ENCODE assay signal across 34 mouse cellular contexts in genomic region chr2:157176248-157176647, GRCm38 (mm10).
"Had no signal": no experiment of that assay in that cellular context is flagged by ENCODE, and none has a peak within 500 bp of the region (broad histone marks: within the 10 kb centered on the region; RNA-seq: fewer than 3 reads in every experiment).

No protein-coding gene starts in this region.

- H3K4me3 ChIP-seq: heart, embryonic 10.5 days; heart, embryonic 12.5 days; heart, embryonic 13.5 days; heart, embryonic 15.5 days; hindbrain, embryonic 10.5 days; hindbrain, embryonic 12.5 days; hindbrain, embryonic 13.5 days; hindbrain, embryonic 15.5 days; intestine, embryonic 15.5 days; kidney, embryonic 15.5 days; layer of hippocampus, adult 2 months; left cerebral cortex, adult 2 months had no signal

- DNase-seq: heart, postnatal 10 days; heart, postnatal 36 days; heart, postnatal 4 days; kidney, adult 11 months; kidney, adult 18-20 months; kidney, adult 2 months; kidney, adult 8-10 months; kidney, adult 9 months; kidney, postnatal 10 days; kidney, postnatal 14 days; kidney, postnatal 25 days; kidney, postnatal 36 days; kidney, postnatal 4 days; layer of hippocampus, adult 9-11 months; layer of hippocampus, postnatal 36 days had no signal

- H3K9ac ChIP-seq: heart, embryonic 12.5 days; heart, embryonic 13.5 days; heart, embryonic 15.5 days; hindbrain, embryonic 12.5 days; hindbrain, embryonic 13.5 days; hindbrain, embryonic 14.5 days; hindbrain, embryonic 15.5 days; intestine, embryonic 15.5 days; kidney, embryonic 15.5 days had no signal

- ATAC-seq: hindbrain, embryonic 16.5 days; hindbrain, postnatal 0 days; inflammation-experienced regulatory T-cells, adult 6 months; intestine, embryonic 15.5 days; intestine, embryonic 16.5 days; intestine, postnatal 0 days had no signal

- H3K27ac ChIP-seq: heart, embryonic 10.5 days; heart, embryonic 13.5 days; heart, embryonic 15.5 days; hindbrain, embryonic 10.5 days; hindbrain, embryonic 12.5 days; hindbrain, embryonic 13.5 days; hindbrain, embryonic 14.5 days; hindbrain, embryonic 15.5 days; hindbrain, postnatal 0 days; intestine, embryonic 15.5 days; kidney, embryonic 15.5 days; kidney, postnatal 0 days; layer of hippocampus, adult 2 months; left cerebral cortex, adult 2 months had no signal

- H3K27me3 ChIP-seq: heart, embryonic 12.5 days; heart, embryonic 13.5 days; heart, embryonic 15.5 days; hindbrain, embryonic 12.5 days; hindbrain, embryonic 13.5 days; hindbrain, embryonic 15.5 days; intestine, embryonic 15.5 days; kidney, embryonic 15.5 days had no signal

- H3K4me1 ChIP-seq: heart, embryonic 10.5 days; heart, embryonic 12.5 days; heart, embryonic 13.5 days; heart, embryonic 15.5 days; hindbrain, embryonic 10.5 days; hindbrain, embryonic 12.5 days; hindbrain, embryonic 13.5 days; hindbrain, embryonic 15.5 days; intestine, embryonic 15.5 days; kidney, embryonic 15.5 days had no signal

- H3K9me3 ChIP-seq: heart, embryonic 10.5 days; heart, embryonic 12.5 days; heart, embryonic 13.5 days; heart, embryonic 15.5 days; hindbrain, embryonic 10.5 days; hindbrain, embryonic 12.5 days; hindbrain, embryonic 13.5 days; hindbrain, embryonic 15.5 days; intestine, embryonic 15.5 days; kidney, embryonic 15.5 days had no signal
